Mouse (Mus musculus): ENCODE results near the gene Jund. TPM values are rescaled to one million over a fixed set of nuclear protein-coding genes. Genes with fewer than 3 reads are reported as not detected.
A peak's percentile ranks its signal among the peaks of the same experiment; 100 is the strongest.

Jund gene
- polyA plus RNA-seq, 1 experiment from 2014 or later, result 79.8 TPM

DNA sequence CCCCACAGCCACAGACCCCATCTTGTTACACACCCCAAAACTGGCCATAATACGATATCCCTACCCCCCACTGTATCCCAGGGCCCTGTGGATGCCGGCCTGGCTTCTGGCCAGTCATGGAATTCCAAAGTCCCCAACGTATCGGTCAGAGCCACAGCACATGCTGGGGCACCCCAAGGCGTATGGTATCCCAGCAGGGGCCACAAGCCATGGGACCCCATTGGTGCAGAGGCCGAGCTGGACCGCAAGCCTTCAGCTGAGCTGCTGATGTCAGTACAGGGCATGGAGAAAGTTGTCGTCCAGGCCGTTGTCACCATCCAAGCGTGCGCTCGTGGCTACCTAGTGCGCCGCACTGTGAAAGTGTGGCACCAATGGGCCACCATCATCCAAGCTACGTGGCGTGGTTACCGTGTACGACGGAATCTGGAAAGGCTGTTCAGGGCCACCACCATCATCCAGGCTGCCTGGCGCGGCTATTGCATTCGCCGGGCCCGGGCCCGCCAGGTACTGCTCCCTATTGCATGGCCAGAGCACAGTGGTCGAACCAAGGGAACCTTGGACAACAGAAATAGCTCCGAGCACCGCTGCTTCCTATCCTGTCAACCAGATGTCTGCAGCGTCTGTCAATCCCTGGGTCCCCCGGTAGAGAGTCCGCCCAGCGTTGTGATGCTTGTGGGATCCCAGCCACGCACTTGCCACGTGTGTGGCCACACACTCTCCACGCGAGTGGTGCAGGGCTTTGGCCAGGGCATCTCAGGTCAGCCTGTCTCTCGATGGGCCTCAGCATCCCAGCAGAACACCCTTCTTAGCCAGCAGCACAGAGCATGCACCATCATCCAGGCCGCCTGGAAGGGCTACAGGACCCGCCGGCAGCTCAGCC, 18.0 kb downstream of the Jund start:
- WGBS, result 78% methylated on average over 40 of the region's 40 CpGs
- Histone ChIP-seq H3K36me3 (no peaks in the 10 kb centered on the region), H3K9ac (no peak overlapping the region), H3K4me3 (no peak overlapping the region), H3K27me3 (peaks cover 35% of the 10 kb centered on the region), H3K9me3 (replicated peaks) (no peaks in the 10 kb centered on the region), H3K27ac (no peak overlapping the region), H3K4me1 (replicated peaks) (no peaks in the 10 kb centered on the region), H3K4me2 (no peak overlapping the region)
- no peak for ATAC-seq (replicated peaks; ENCODE audit: insufficient number of reproducible peaks, insufficient read depth, low FRiP score, low read depth)

DNA sequence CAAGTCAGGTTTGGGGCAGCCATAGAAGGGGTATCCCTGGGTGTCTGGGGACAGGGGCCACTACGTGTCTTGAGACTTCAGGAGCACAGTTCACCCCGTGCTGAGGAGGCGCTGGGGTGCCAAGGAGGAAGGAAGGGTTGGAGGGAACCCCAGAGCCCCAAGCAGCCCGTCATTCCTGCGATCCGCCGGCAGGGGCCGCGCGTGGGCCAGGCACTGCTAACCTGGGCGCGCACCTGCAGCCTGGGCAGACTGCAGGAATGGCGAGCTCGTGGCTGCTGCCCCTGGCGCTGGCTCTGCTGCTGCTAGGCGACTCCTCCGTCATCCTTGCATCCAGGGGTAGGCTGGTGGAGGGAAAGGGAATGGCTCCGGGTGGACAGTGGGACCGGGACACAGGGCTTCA, 19.5 kb downstream of the Jund start, which contains the start of gene Gm3336:
Gene Gm3336 (plus strand): TSS at position 247 of the 400 bp plus-strand sequence.
- H3K4me3 ChIP-seq, result no peak within 1 kb of the TSS
- ATAC-seq (replicated peaks; ENCODE audit: insufficient number of reproducible peaks, insufficient read depth, low FRiP score, low read depth), result no peak
- no peaks in the 10 kb centered on the region for H3K9me3 ChIP-seq (replicated peaks)
- 3% methylated on average over 19 of the region's 19 CpGs for WGBS
- H3K9ac ChIP-seq, result no peak within 1 kb of the TSS
- no peak within 1 kb of the TSS for H3K27ac ChIP-seq
- peaks cover 35% of the 10 kb centered on the region for H3K27me3 ChIP-seq
- no peaks in the 10 kb centered on the region for H3K4me1 ChIP-seq (replicated peaks)
- H3K36me3 ChIP-seq, result no peaks in the 10 kb centered on the region
- H3K4me2 ChIP-seq, result no peak within 1 kb of the TSS

DNA sequence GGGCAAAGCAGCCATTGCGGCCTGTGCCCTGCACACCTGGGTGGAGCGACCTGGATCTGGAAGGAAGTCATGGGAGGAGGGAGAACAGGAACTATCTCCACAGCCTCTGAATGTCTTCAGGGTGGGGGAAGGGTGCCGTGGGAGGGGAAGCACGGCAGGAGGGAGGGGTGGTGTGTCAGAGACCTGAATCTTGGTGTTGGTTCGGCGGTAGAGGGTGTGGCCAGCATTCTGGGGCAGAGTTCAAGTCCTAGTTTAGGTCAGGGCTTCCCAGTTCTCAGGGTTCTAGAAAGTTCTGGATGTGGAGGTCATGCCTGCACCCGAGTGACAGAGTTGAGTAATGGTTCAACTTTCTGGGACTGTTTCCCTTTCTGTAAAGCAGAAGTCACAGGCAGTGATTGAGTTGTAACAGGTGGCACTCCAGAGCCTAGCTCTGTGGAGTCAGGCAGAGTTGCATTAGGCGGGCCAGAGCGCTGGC, 21.1 kb downstream of the Jund start:
- no peak for ATAC-seq (replicated peaks; ENCODE audit: insufficient number of reproducible peaks, insufficient read depth, low FRiP score, low read depth)
- Histone ChIP-seq H3K9ac (no peak overlapping the region), H3K27ac (no peak overlapping the region), H3K4me1 (replicated peaks) (no peaks in the 10 kb centered on the region), H3K27me3 (peaks cover 36% of the 10 kb centered on the region), H3K4me2 (no peak overlapping the region), H3K4me3 (no peak overlapping the region), H3K36me3 (no peaks in the 10 kb centered on the region), H3K9me3 (replicated peaks) (no peaks in the 10 kb centered on the region)
- WGBS, result 50% methylated on average over 9 of the region's 9 CpGs

DNA sequence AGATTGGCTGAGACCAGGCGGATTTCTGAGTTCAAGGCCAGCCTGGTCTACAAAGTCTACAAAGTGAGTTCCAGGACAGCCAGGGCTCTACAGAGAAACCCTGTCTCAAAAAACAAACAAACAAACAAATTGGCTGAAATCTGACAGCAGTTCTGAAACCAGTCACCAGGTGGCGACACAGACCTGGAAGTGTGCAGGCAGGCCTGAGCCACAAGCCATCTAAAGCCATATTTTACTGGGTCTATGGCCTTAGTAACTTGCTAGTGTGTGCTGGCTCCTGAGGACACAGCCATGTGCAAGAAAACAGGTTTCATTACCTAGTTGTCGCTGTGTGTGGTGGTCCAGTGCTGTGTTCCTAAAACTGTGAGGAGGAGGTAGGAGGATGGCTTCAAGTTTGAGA, 22.0 kb downstream of the Jund start:
- no peak for ATAC-seq (replicated peaks; ENCODE audit: insufficient number of reproducible peaks, insufficient read depth, low FRiP score, low read depth)
- 2% methylated on average over 3 of the region's 3 CpGs for whole genome bisulfite sequencing
- Histone ChIP-seq H3K4me1 (replicated peaks) (no peaks in the 10 kb centered on the region), H3K27ac (no peak overlapping the region), H3K9me3 (replicated peaks) (no peaks in the 10 kb centered on the region), H3K36me3 (no peaks in the 10 kb centered on the region), H3K4me3 (no peak overlapping the region), H3K4me2 (no peak overlapping the region), H3K27me3 (peaks cover 40% of the 10 kb centered on the region), H3K9ac (no peak overlapping the region)

DNA sequence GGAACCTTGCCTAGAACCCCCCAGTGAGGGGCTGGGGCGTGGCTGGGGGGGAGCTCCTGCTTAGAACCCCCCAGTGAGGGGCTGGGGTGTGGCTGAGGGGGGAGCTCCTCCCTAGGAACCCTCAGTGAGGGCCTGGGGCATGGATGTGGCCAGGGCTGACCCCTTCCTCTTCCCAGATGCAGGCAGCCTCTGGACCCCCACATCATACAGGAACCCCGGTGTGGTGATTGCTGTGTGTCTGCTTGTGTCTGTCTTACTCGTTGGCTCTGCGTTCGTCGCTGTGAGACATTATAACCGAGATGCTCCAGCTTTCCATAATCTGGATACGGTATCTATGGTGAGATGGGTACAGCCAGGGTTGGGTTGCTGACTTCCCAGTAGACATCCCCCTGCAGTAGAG, 22.9 kb downstream of the Jund start:
- no peak overlapping the region for H3K9ac ChIP-seq
- no peak overlapping the region for H3K4me3 ChIP-seq
- H3K27ac ChIP-seq, result no peak overlapping the region
- no peaks in the 10 kb centered on the region for H3K36me3 ChIP-seq
- ATAC-seq (replicated peaks; ENCODE audit: insufficient number of reproducible peaks, insufficient read depth, low FRiP score, low read depth), result no peak
- H3K4me1 ChIP-seq (replicated peaks), result no peaks in the 10 kb centered on the region
- 77% methylated on average over 8 of the region's 8 CpGs for WGBS
- peaks cover 46% of the 10 kb centered on the region for H3K27me3 ChIP-seq
- H3K9me3 ChIP-seq (replicated peaks), result no peaks in the 10 kb centered on the region
- no peak overlapping the region for H3K4me2 ChIP-seq

DNA sequence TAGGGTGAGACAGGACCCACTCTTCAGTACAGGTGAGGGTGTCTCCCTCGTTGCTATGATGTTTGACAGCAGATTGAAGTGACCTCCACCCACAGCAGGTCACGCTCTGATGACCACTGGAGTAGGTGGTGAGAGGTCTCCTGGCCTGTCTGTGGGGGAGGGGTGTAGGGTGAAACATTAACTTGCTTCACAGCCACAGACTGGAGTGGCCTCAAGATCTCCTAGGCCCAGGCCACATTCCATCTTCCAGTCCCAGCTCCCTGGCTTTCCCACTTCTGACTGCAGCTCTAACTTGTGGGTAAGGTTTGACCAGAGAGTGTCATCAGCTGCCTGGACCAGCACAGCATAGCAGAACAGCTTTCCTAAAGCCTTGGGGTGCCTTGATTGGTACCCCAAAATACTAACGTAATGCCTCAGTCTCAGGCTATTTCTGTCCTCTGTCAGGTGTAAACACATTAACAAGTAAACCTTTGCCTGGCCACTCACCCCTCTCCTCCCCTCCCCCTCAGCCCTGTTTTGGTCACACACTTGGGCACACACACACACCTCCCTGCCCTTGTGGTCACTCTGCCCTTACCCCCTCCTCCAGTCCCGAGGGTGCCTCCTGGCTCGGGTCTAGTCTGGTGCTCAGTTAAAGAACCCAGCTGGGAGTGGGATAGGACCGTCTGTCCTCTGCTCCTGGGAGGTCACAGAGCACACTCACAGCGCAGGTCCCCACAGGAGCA, 24.9 kb downstream of the Jund start, which contains the start of gene Pde4c:
Gene Pde4c (plus strand): TSS at position 235 of the 725 bp plus-strand sequence.
- H3K27me3 ChIP-seq, result peaks cover 45% of the 10 kb centered on the region
- H3K27ac ChIP-seq, result no peak within 1 kb of the TSS
- no peak for ATAC-seq (replicated peaks; ENCODE audit: insufficient number of reproducible peaks, insufficient read depth, low FRiP score, low read depth)
- 47% methylated on average over 7 of the region's 7 CpGs for WGBS
- H3K36me3 ChIP-seq, result no peaks in the 10 kb centered on the region
- H3K4me1 ChIP-seq (replicated peaks), result no peaks in the 10 kb centered on the region
- no peaks in the 10 kb centered on the region for H3K9me3 ChIP-seq (replicated peaks)
- H3K9ac ChIP-seq, result no peak within 1 kb of the TSS
- no peak within 1 kb of the TSS for H3K4me3 ChIP-seq
- no peak within 1 kb of the TSS for H3K4me2 ChIP-seq

DNA sequence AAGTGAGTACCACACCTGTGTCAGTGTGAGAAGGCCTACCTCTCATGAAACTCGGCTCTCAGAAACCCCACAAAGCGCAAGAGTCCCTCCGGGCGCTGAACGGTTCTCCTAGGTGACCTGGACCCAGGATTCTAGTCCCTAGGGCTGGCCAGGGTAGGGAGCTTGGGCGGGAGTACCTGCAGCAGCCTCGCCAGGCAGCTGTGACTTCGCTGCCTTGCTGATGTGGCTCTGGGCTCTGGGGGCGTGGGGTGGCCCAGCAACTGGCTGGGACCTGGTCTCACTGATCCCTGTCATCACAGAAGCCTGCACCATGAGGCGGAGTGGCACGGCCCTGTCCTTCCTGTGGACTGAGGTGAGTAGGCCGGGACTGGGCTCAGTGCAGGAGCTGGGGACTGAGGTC, 25.5 kb downstream of the Jund start:
- H3K27ac ChIP-seq, result no peak overlapping the region
- WGBS, result 73% methylated on average over 12 of the region's 12 CpGs

DNA sequence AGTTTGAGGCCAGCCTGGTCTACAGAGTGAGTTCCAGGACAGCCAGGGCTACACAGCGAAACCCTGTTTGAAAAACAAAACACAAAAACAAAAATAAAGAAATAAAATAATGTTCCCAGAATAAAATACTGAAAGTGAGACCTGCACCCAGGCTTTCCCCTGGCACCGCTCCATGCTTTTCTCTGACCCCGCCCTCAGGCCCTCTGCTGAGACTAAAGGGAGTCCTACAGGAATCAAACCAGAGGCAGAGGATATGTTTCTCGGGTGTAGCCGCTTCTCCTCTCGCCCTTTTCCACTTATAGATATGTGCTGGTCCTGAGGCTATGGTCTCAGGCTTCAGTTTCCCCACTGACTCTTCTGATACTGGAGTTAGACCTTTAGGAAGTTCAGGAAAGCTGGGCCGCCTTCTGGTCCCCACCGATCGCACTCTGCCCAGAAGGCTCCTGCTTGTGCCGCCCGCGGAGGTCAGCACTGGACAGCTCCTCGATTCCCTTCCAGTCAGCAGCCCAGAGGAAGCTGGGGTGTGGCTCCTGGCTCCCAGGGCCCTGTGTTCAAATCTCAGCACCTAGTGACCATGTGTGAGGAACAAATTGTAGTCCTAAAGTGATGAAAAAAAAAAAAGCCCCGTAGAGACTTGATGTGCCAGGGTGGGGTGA, 27.2 kb downstream of the Jund start:
- 21% methylated on average over 14 of the region's 14 CpGs for WGBS
- peaks cover 6% of the 10 kb centered on the region for H3K4me1 ChIP-seq (replicated peaks)

More for the DNA sequence above, 25.5 kb downstream of the Jund start:
- H3K36me3 ChIP-seq, result no peaks in the 10 kb centered on the region
- H3K4me3 ChIP-seq, result no peak overlapping the region
- H3K9me3 ChIP-seq (replicated peaks), result no peaks in the 10 kb centered on the region
- H3K4me2 ChIP-seq, result no peak overlapping the region
- H3K4me1 ChIP-seq (replicated peaks), result no peaks in the 10 kb centered on the region
- no peak for ATAC-seq (replicated peaks; ENCODE audit: insufficient number of reproducible peaks, insufficient read depth, low FRiP score, low read depth)
- H3K27me3 ChIP-seq, result peaks cover 51% of the 10 kb centered on the region
- no peak overlapping the region for H3K9ac ChIP-seq

DNA sequence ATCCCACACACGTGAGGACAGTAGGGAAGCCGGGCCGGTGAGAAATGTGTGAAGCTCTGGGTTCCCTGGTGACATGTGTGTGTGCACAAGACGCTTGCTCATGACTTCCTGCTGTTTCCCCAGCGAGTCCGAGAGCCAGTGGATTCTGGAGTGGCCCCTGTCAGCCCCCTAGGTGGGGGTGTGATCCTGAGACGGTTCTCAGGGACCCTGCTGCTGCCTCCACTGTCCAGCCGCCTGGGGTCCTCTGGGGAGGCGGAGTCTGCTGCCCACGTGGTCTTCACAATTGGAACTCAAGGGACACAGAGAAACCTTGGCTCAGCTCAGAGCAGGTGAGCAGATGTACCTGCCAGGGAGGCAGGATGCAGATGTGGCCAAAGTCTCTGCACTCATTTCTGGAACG, 28.0 kb downstream of the Jund start:
- H3K4me2 ChIP-seq, result no peak overlapping the region
- no peak overlapping the region for H3K27ac ChIP-seq
- no peak overlapping the region for H3K4me3 ChIP-seq
- no peaks in the 10 kb centered on the region for H3K9me3 ChIP-seq (replicated peaks)
- no peak for ATAC-seq (replicated peaks; ENCODE audit: insufficient number of reproducible peaks, insufficient read depth, low FRiP score, low read depth)
- H3K27me3 ChIP-seq, result peaks cover 59% of the 10 kb centered on the region
- H3K4me1 ChIP-seq (replicated peaks), result peaks cover 6% of the 10 kb centered on the region
- 41% methylated on average over 11 of the region's 11 CpGs for WGBS
- no peaks in the 10 kb centered on the region for H3K36me3 ChIP-seq
- H3K9ac ChIP-seq, result no peak overlapping the region

More for the DNA sequence above, 27.2 kb downstream of the Jund start:
- Histone ChIP-seq H3K27ac (no peak overlapping the region), H3K9ac (no peak overlapping the region), H3K4me3 (no peak overlapping the region), H3K9me3 (replicated peaks) (no peaks in the 10 kb centered on the region), H3K36me3 (no peaks in the 10 kb centered on the region), H3K4me2 (no peak overlapping the region), H3K27me3 (peaks cover 57% of the 10 kb centered on the region)
- no peak for ATAC-seq (replicated peaks; ENCODE audit: insufficient number of reproducible peaks, insufficient read depth, low FRiP score, low read depth)

DNA sequence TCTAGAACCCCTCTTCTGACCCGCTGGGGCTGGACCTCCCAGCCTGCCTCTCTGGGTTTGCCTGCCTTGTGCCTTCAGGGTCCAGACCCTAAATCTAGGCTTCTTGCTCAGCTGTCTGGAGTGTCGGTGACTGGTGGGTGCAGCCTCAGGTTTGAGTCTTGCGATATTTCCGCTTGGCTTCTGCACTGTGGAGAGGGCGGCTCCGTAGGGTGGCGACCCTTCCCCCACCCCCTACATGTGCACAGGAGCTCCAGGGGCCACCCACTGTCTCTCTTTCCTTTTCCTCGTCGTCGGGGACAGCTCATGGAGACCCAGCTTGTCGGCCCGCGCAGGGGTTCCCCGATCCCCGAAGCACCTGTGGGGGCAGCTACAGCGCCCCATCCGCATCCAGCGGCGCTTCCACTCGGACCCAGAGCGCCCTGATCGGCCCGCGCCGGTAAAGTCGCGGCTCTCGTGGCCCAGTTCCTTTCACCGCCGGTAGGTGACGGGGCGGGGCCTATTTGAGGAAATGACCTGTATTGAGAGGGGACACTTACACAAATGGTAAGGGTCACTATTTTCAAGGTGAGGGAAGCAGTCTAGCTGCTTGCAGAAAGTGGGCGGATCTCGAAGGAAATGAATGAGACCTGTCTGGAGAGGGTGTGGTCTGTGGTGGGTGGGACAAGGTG, 31.2 kb downstream of the Jund start:
- H3K4me1 ChIP-seq (replicated peaks), result peaks cover 6% of the 10 kb centered on the region
- H3K9me3 ChIP-seq (replicated peaks), result no peaks in the 10 kb centered on the region
- WGBS, result 3% methylated on average over 34 of the region's 34 CpGs
- H3K36me3 ChIP-seq, result no peaks in the 10 kb centered on the region
- ATAC-seq (replicated peaks; ENCODE audit: insufficient number of reproducible peaks, insufficient read depth, low FRiP score, low read depth), result no peak
- peaks cover 72% of the 10 kb centered on the region for H3K27me3 ChIP-seq
- H3K9ac ChIP-seq, result peak overlapping the region; percentile 21; the same call in 1 of the 2 replicates
- H3K4me2 ChIP-seq, result peak overlapping the region; percentile 60
- peak overlapping the region; percentile 37 for H3K4me3 ChIP-seq
- no peak overlapping the region for H3K27ac ChIP-seq

DNA sequence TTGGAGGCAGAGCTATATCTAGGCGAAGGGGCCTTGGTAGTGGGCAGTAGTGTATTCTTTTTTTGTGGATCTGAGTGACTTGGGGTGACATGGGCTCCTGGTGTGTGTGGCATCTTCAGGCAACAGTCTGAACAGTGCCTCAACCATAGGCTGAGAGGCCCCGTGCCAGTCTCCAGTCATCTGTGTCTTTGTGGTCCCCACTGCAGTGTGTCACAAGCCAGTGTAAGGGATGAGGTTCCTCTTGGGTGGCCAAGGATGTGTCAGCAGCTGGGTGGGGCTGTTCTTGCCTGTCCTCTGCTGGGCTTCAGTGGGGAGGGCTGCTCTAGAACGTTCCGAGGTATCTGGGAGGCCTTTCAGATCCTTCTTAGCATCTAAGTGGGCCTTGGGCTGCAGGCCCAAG, 32.2 kb downstream of the Jund start:
- WGBS, result 85% methylated on average over 4 of the region's 4 CpGs
- H3K9ac ChIP-seq, result no peak overlapping the region
- no peaks in the 10 kb centered on the region for H3K9me3 ChIP-seq (replicated peaks)
- H3K4me2 ChIP-seq, result no peak overlapping the region
- ATAC-seq (replicated peaks; ENCODE audit: insufficient number of reproducible peaks, insufficient read depth, low FRiP score, low read depth), result no peak
- H3K4me1 ChIP-seq (replicated peaks), result peaks cover 6% of the 10 kb centered on the region
- no peak overlapping the region for H3K4me3 ChIP-seq
- H3K36me3 ChIP-seq, result no peaks in the 10 kb centered on the region
- no peak overlapping the region for H3K27ac ChIP-seq
- H3K27me3 ChIP-seq, result peaks cover 71% of the 10 kb centered on the region
